In genomic region chr16:10004096-10004495, GRCm38 (mm10) we compare ENCODE assay signal across 27 mouse cellular contexts. TPM values are rescaled to one million over a fixed set of nuclear protein-coding genes. Genes with fewer than 3 reads are reported as not detected.
DNase-seq lines count a peak whose midpoint lies in the region; ATAC-seq lines count a peak whose summit lies in the region.
"Had no signal": no experiment of that assay in that cellular context is flagged by ENCODE, and none has a peak within 500 bp of the region (broad histone marks: within the 10 kb centered on the region; RNA-seq: fewer than 3 reads in every experiment).

No protein-coding gene starts in this region.

- H3K36me3 ChIP-seq in midbrain, embryonic 10.5 days, result no peaks in the 10 kb centered on the region
- H3K36me3 ChIP-seq in midbrain, embryonic 11.5 days (ENCODE audit: control insufficient read depth, insufficient read depth, low read length), result no peaks in the 10 kb centered on the region
- H3K36me3 ChIP-seq: embryonic facial prominence, embryonic 13.5 days; forebrain, embryonic 12.5 days; forebrain, embryonic 15.5 days; G1E; heart, embryonic 13.5 days; hindbrain, embryonic 12.5 days; hindbrain, embryonic 15.5 days had no signal

- 93% methylated on average over 4 of the region's 4 CpGs for WGBS in midbrain, embryonic 10.5 days
- WGBS in midbrain, embryonic 11.5 days, result 86% methylated on average over 4 of the region's 4 CpGs

- no peak overlapping the region for H3K4me3 ChIP-seq in midbrain, embryonic 10.5 days
- no peak overlapping the region for H3K4me3 ChIP-seq in midbrain, embryonic 11.5 days (ENCODE audit: low read depth, low read length)
- H3K4me3 ChIP-seq: embryonic facial prominence, embryonic 13.5 days; erythroblast, embryonic 14.5 days; forebrain, embryonic 12.5 days; forebrain, embryonic 15.5 days; heart, embryonic 13.5 days; hindbrain, embryonic 12.5 days; hindbrain, embryonic 15.5 days had no signal

- no peak overlapping the region for H3K4me2 ChIP-seq in midbrain, embryonic 11.5 days
- H3K4me2 ChIP-seq: embryonic facial prominence, embryonic 13.5 days; forebrain, embryonic 12.5 days; forebrain, embryonic 15.5 days; heart, embryonic 13.5 days; hindbrain, embryonic 12.5 days; hindbrain, embryonic 15.5 days had no signal

- no peaks in the 10 kb centered on the region for H3K4me1 ChIP-seq in midbrain, embryonic 10.5 days
- no peaks in the 10 kb centered on the region for H3K4me1 ChIP-seq in midbrain, embryonic 11.5 days (ENCODE audit: control insufficient read depth, insufficient read depth, low read length)
- H3K4me1 ChIP-seq: embryonic facial prominence, embryonic 13.5 days; forebrain, embryonic 12.5 days; forebrain, embryonic 15.5 days; heart, embryonic 13.5 days; hindbrain, embryonic 12.5 days; hindbrain, embryonic 15.5 days had no signal

- H3K9me3 ChIP-seq in midbrain, embryonic 10.5 days (replicated peaks), result no peaks in the 10 kb centered on the region
- H3K9me3 ChIP-seq in midbrain, embryonic 11.5 days (ENCODE audit: control insufficient read depth, low read length), result no peaks in the 10 kb centered on the region
- H3K9me3 ChIP-seq: embryonic facial prominence, embryonic 13.5 days; forebrain, embryonic 12.5 days; forebrain, embryonic 15.5 days; G1E; hindbrain, embryonic 12.5 days; hindbrain, embryonic 15.5 days had no signal

- no peak overlapping the region for H3K27ac ChIP-seq in midbrain, embryonic 10.5 days (replicated peaks)
- H3K27ac ChIP-seq in midbrain, embryonic 11.5 days (ENCODE audit: low read depth, low read length), result no peak overlapping the region
- H3K27ac ChIP-seq: embryonic facial prominence, embryonic 13.5 days; forebrain, embryonic 12.5 days; forebrain, embryonic 15.5 days; heart, embryonic 13.5 days; hindbrain, embryonic 12.5 days; hindbrain, embryonic 15.5 days had no signal

- H3K27me3 ChIP-seq in midbrain, embryonic 10.5 days (ENCODE audit: low read depth, poor library complexity, severe bottlenecking), result no peaks in the 10 kb centered on the region
- H3K27me3 ChIP-seq in midbrain, embryonic 11.5 days (ENCODE audit: control insufficient read depth, insufficient read depth, low read length), result no peaks in the 10 kb centered on the region
- H3K27me3 ChIP-seq: embryonic facial prominence, embryonic 13.5 days; forebrain, embryonic 12.5 days; forebrain, embryonic 15.5 days; hindbrain, embryonic 12.5 days; hindbrain, embryonic 15.5 days had no signal

- no peak overlapping the region for H3K9ac ChIP-seq in midbrain, embryonic 11.5 days (ENCODE audit: low read length)
- H3K9ac ChIP-seq: embryonic facial prominence, embryonic 13.5 days; forebrain, embryonic 12.5 days; forebrain, embryonic 15.5 days; heart, embryonic 13.5 days; hindbrain, embryonic 12.5 days; hindbrain, embryonic 15.5 days had no signal

- DNase-seq in cerebellum, adult 9-10 months, result peak; percentile 13
- DNase-seq in cerebellum, adult 8-10 months, result no peak
- peak; percentile 5 for DNase-seq in midbrain, embryonic 10.5 days (ENCODE audit: low spot score)
- DNase-seq in midbrain, embryonic 11.5 days (ENCODE audit: low spot score, missing footprints), result no peak
- DNase-seq in adrenal gland, adult 8-10 months, result peak; percentile 29
- DNase-seq in adrenal gland, postnatal 25 days, result peak; percentile 14
- DNase-seq in cerebellum, adult 9-11 months, result no peak
- DNase-seq: B cell, adult 2 months; cerebellum, adult 18-20 months; cerebellum, postnatal 14 days; gastrocnemius, postnatal 25 days; kidney, adult 2 months had no signal

- ATAC-seq in midbrain, embryonic 11.5 days (ENCODE audit: low FRiP score), result no peak
- ATAC-seq in megakaryocyte-erythroid progenitor cell, adult 5-6 weeks (replicated peaks; ENCODE audit: low FRiP score, low TSS enrichment, poor library complexity, severe bottlenecking), result no peak
- ATAC-seq: forebrain, embryonic 15.5 days; intestine, postnatal 0 days; Patski had no signal

RNA-seq across cellular contexts. Expression of gene Grin2a, which starts 8.7 kb away (rescaled TPM):
- polyA plus RNA-seq in midbrain, embryonic 10.5 days (2016; fragmentation: Nextera tagmentation; extraction: Ambion mirVana), result 1.4 and 1.8 TPM in 2 replicates
- 0.33 and 0.44 TPM in 2 replicates for polyA plus RNA-seq in midbrain, embryonic 11.5 days (2014; fragmentation: Nextera tagmentation; extraction: Ambion mirVana)
- 1 to 10 TPM; 1.4 to 3.8 (median 2.4) TPM for total RNA-seq in adrenal gland, adult 8-10 months (2022)
- 2.4 and 2.9 TPM in 2 replicates for total RNA-seq in adrenal gland, postnatal 25 days (2021)
- not detected in 2 replicates for total RNA-seq in megakaryocyte-erythroid progenitor cell, adult 5-6 weeks (2014; fragmentation: Nextera tagmentation)
- total RNA-seq in megakaryocyte-erythroid progenitor cell, adult 5-6 weeks (2017), result not detected in 2 replicates
- total RNA-seq: CH12.LX; common myeloid progenitor, adult 5-6 weeks; granulocyte monocyte progenitor cell, adult 5-6 weeks; hematopoietic stem cell, adult 5-6 weeks had no signal
- polyA plus RNA-seq: G1E; intestine, postnatal 0 days; kidney, adult 2 months had no signal

Comparison
In these comparisons a context has a peak if more than half of its experiments do, and no peak if none do; other contexts are left out.
1. DNase-seq: peak in cerebellum, adult 9-10 months (single experiment), midbrain, embryonic 10.5 days (single experiment), adrenal gland, adult 8-10 months (single experiment) and adrenal gland, postnatal 25 days (single experiment); none in cerebellum, adult 8-10 months (single experiment), midbrain, embryonic 11.5 days (single experiment) and cerebellum, adult 9-11 months (single experiment).